Mouse (Mus musculus): Measurements from ENCODE around the gene Samd15. TPM values are rescaled to one million over a fixed set of nuclear protein-coding genes. Genes with fewer than 3 reads are reported as not detected.
"Not testable (repeated sequence)": the region's sequence is repeated elsewhere in the genome, so short reads cannot be mapped to it uniquely, and the experiment has no call there.

Samd15 gene
- total RNA-seq (2012; rRNA removed) (0.97 and 1.1 TPM in 2 replicates), total RNA-seq (2014; rRNA removed) (0.28 and 1.8 TPM in 2 replicates), polyA plus RNA-seq (2012; ENCODE audit: insufficient read length, low read depth) (2.8 and 3.9 TPM in 2 replicates)

- dilution Hi-C loops (cut with MboI; ENCODE audit: extremely low pct_ligation_motif_present, extremely low pct_unique_long_range_greater_than_20kb, low sequenced_read_pairs) = no loop called here
- DNase-seq (ENCODE audit: extremely low read depth) = no peak
- TF ChIP-seq MAZ (IDR thresholded peaks at IDR 0.05; ENCODE audit: low read depth, low read length) (no peak), SIN3A (IDR thresholded peaks at IDR 0.05; ENCODE audit: low read length) (peak; percentile 12; the same call in 1 of the 2 replicates), MXI1 (IDR thresholded peaks at IDR 0.05; ENCODE audit: low read depth, low read length) (no peak), E2F4 (IDR thresholded peaks at IDR 0.05; ENCODE audit: insufficient replicate concordance, low read depth, low read length) (no peak), ZMIZ1 (IDR thresholded peaks at IDR 0.05; ENCODE audit: low read depth, low read length) (no peak), TCF12 (IDR thresholded peaks at IDR 0.05; ENCODE audit: low read depth, low read length) (peak; percentile 32; the same call in 1 of the 2 replicates), MEF2A (IDR thresholded peaks at IDR 0.05; ENCODE audit: borderline replicate concordance, low read depth, low read length) (0 out of 2 replicates have a peak, but pooled peaks have one; percentile 6), SMC3 (IDR thresholded peaks at IDR 0.05; ENCODE audit: low read depth, low read length) (no peak), NELFE (IDR thresholded peaks at IDR 0.05; ENCODE audit: low read depth, low read length) (peak; percentile 43; the same call in 1 of the 2 replicates), EP300 (IDR thresholded peaks at IDR 0.05; ENCODE audit: low read length) (no peak)
Observed at GRCm38 (mm10) chr12:87199206-87199972, at the start of gene Samd15. Samd15 (plus strand) TSS chr12:87199723.

GRCm38 (mm10) chr12:87154448-87154847 is 45.1 kb upstream of the Samd15 start:
- H3K27ac ChIP-seq (ENCODE audit: insufficient read depth, low read depth); H3K4me2 ChIP-seq (ENCODE audit: insufficient read depth, low read depth, poor library complexity, severe bottlenecking); H3K9me3 ChIP-seq (replicated peaks; ENCODE audit: low read length); H3K27me3 ChIP-seq (replicated peaks); H3K9ac ChIP-seq (ENCODE audit: insufficient read depth, low read depth); DNase-seq (ENCODE audit: extremely low read depth); in situ Hi-C loops (cut with MboI; ENCODE audit: low pct_ligation_motif_present, low pct_unique_long_range_greater_than_20kb, low sequenced_read_pairs); H3K79me2 ChIP-seq (replicated peaks; ENCODE audit: control insufficient read depth, extremely low read depth, insufficient read depth, poor library complexity, severe bottlenecking); dilution Hi-C loops (cut with MboI; ENCODE audit: extremely low pct_ligation_motif_present, extremely low pct_unique_long_range_greater_than_20kb, low sequenced_read_pairs); H3K4me3 ChIP-seq (replicated peaks in 1 of 3; ENCODE audit: low read depth in 2 of 3, low read length in 2 of 3, poor library complexity in 1 of 3): not testable (repeated sequence)
- Histone ChIP-seq H3K4me1 (ENCODE audit: control insufficient read depth in 1 of 2, insufficient read depth in 2 of 2) (peaks cover 0 to 28% of the 10 kb centered on the region in 2 experiments; a peak in 3 of 4 replicates), H3K36me3 (replicated peaks in 1 of 2; ENCODE audit: control insufficient read depth in 1 of 2, insufficient read depth in 1 of 2, low read length in 1 of 2) (peaks cover 11 to 20% of the 10 kb centered on the region in 2 experiments)

More at GRCm38 (mm10) chr12:87199206-87199972, at the start of gene Samd15:
- Histone ChIP-seq H3K27me3 (replicated peaks) (no peaks in the 10 kb centered on the region), H3K9me3 (replicated peaks; ENCODE audit: low read length) (no peaks in the 10 kb centered on the region), H3K36me3 (replicated peaks in 1 of 2; ENCODE audit: control insufficient read depth in 1 of 2, insufficient read depth in 1 of 2, low read length in 1 of 2) (peaks cover 0 to 2% of the 10 kb centered on the region in 2 experiments), H3K9ac (ENCODE audit: insufficient read depth, low read depth) (peak within 1 kb of the TSS; percentile 98), H3K4me3 (replicated peaks in 1 of 3; ENCODE audit: low read depth in 2 of 3, low read length in 2 of 3, poor library complexity in 1 of 3) (peak within 1 kb of the TSS; percentile 96 to 99 (median 98)), H3K4me2 (ENCODE audit: insufficient read depth, low read depth, poor library complexity, severe bottlenecking) (peak within 1 kb of the TSS; percentile 90), H3K4me1 (ENCODE audit: control insufficient read depth in 1 of 2, insufficient read depth in 2 of 2) (peaks cover 3 to 37% of the 10 kb centered on the region in 2 experiments; a peak in 3 of 4 replicates), H3K79me2 (replicated peaks; ENCODE audit: control insufficient read depth, extremely low read depth, insufficient read depth, poor library complexity, severe bottlenecking) (peaks cover 31% of the 10 kb centered on the region), H3K27ac (ENCODE audit: insufficient read depth, low read depth) (peak within 1 kb of the TSS; percentile 81)
- in situ Hi-C loops (cut with MboI; ENCODE audit: low pct_ligation_motif_present, low pct_unique_long_range_greater_than_20kb, low sequenced_read_pairs) = no loop called here

- Histone ChIP-seq H3K4me2 (ENCODE audit: insufficient read depth, low read depth, poor library complexity, severe bottlenecking) (no peak overlapping the region), H3K36me3 (replicated peaks in 1 of 2; ENCODE audit: control insufficient read depth in 1 of 2, insufficient read depth in 1 of 2, low read length in 1 of 2) (peaks cover 17 to 40% of the 10 kb centered on the region in 2 experiments), H3K9me3 (replicated peaks; ENCODE audit: low read length) (peaks cover 3% of the 10 kb centered on the region), H3K4me1 (ENCODE audit: control insufficient read depth in 1 of 2, insufficient read depth in 2 of 2) (peaks cover 0 to 51% of the 10 kb centered on the region in 2 experiments; a peak in 3 of 4 replicates), H3K27me3 (replicated peaks) (no peaks in the 10 kb centered on the region), H3K79me2 (replicated peaks; ENCODE audit: control insufficient read depth, extremely low read depth, insufficient read depth, poor library complexity, severe bottlenecking) (no peaks in the 10 kb centered on the region), H3K9ac (ENCODE audit: insufficient read depth, low read depth) (no peak overlapping the region), H3K4me3 (replicated peaks in 1 of 3; ENCODE audit: low read depth in 2 of 3, low read length in 2 of 3, poor library complexity in 1 of 3) (no peak overlapping the region), H3K27ac (ENCODE audit: insufficient read depth, low read depth) (no peak overlapping the region)
- dilution Hi-C loops (cut with MboI; ENCODE audit: extremely low pct_ligation_motif_present, extremely low pct_unique_long_range_greater_than_20kb, low sequenced_read_pairs) (no loop called here), in situ Hi-C loops (cut with MboI; ENCODE audit: low pct_ligation_motif_present, low pct_unique_long_range_greater_than_20kb, low sequenced_read_pairs) (no loop called here)
- TF ChIP-seq CTCF (conservative IDR thresholded peaks at IDR 0.05 in 1 of 2, IDR thresholded peaks at IDR 0.05 in 1 of 2; ENCODE audit: low read depth in 2 of 2, low read length in 2 of 2) = no peak
- DNase-seq (ENCODE audit: extremely low read depth) = peak; percentile 8
Observed at GRCm38 (mm10) chr12:87157361-87157760, 42.2 kb upstream of the Samd15 start.

Measured in CH12.LX (cell line).